Mouse (Mus musculus): ENCODE measurements around the gene Prss33. TPM values are rescaled to one million over a fixed set of nuclear protein-coding genes. Genes with fewer than 3 reads are reported as not detected.

The Prss33 gene
- total RNA-seq (2023): not detected

DNA sequence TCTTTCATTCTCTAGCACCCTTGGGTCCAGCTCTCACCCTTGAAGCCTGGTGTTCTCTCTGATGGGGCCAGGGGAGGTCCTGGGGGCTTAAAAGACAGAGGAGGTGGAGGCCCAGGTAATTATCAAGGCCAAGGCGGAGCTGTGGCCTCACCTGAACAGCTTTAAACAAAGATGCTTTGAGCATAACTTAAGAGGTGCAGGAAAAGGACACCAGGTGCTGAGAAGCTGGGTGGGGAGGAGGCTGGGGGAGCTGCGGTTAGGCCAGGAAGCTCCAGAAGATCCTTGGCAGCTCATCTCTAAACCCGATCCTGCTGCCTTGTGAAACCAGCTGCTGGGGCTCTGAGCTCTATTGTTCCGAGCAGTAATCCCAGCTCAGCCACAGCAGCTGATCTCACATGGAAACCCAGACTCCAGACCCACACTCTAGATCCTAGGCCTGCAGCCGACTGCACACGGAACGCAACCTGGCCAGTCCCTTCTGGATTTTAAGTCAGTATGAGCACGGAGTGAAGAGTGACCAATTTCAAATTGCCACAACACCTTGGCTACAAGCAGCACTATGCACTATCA is at the start of gene Prss33:
Gene Prss33 (minus strand): TSS at position 51 of the 570 bp plus-strand sequence.

DNA sequence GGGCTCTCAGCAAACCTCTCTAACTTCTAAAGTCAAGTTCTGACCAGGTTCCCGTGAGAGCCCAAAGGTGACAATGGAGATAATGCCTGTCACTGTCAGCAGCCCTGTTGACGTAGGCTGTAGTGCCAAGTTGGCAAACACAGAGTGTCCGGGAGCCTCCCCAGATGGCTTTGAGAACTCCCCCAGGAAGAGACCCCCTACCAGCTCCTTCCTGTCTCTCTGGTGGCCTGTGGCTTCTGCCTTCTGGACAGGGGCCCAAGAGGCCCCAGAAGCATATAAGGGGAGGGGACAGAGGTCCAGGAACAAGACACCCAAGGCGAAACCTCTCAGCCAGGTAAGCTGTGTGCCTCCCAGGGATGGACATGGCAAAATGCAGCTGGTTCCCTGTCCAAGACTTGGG is 44.7 kb upstream of the Prss33 start, which contains the start of the genes Dcpp1 and Dcpp2:
Gene Dcpp1 (plus strand): TSS at position 301 of the 400 bp plus-strand sequence.
Gene Dcpp2 (plus strand): TSS at position 305 of the 400 bp plus-strand sequence.

DNA sequence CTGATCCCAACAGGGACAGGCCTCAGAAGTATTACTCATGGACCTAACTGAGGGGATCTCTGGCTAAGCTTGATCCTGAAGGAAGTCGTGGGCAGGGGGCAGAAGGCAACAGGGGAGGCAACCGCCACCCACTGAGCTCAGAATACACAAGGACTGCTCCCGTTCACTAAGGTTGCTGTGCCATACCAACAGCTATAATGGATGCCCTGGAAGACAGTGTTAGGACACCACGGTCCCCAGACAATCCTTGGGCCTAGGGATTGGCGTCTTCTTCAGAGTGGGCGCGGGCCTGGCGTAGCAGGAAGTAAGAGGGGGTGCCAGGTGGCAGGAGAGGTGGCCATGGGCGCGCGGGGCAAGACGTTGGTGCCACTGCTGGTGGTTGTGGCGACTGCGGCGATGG is 31.9 kb upstream of the Prss33 start, which contains the start of gene Prss21:
Gene Prss21 (plus strand): TSS at position 301 of the 400 bp plus-strand sequence.

GRCm38 (mm10) chr17:23843812-23844273 is 8.0 kb upstream of the Prss33 start, which contains the start of the genes Prss32 and Prss41:
Prss32 (plus strand) TSS chr17:23843855.
Prss41 (minus strand) TSS chr17:23844172.

DNA sequence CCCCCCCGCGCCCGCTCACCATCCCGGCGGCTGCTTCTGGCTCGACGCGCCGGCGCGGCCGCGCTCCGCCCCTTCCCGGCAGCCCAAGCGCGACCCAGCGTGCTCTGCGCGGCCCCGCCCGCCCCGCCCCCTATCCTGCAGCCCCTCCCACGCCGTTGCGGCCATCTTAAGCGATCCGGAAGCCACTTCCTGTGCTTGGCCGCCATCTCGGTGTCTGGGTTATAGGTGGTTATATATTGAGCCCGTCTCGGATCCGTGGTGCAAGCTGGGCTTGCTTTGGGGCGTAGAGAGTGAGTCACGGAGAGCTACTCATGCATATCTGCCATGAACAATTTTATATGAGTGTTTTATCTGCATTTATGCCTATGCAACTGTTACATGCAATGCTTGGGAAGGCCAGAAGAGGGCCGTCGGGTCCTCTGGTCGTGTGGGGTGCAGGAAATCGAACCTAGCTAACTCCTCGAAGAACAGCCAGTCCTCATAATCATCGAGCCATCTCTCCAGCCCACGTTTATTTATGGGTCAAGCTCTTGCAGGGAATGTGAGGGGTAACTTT is 6.7 kb downstream of the Prss33 start, which contains the start of gene Elob:
Gene Elob (minus strand): TSS at position 73 of the 556 bp plus-strand sequence.

GRCm38 (mm10) chr17:23790269-23791078 is 45.4 kb downstream of the Prss33 start, which contains the start of gene Srrm2:
Srrm2 (plus strand) TSS chr17:23790532.

DNA sequence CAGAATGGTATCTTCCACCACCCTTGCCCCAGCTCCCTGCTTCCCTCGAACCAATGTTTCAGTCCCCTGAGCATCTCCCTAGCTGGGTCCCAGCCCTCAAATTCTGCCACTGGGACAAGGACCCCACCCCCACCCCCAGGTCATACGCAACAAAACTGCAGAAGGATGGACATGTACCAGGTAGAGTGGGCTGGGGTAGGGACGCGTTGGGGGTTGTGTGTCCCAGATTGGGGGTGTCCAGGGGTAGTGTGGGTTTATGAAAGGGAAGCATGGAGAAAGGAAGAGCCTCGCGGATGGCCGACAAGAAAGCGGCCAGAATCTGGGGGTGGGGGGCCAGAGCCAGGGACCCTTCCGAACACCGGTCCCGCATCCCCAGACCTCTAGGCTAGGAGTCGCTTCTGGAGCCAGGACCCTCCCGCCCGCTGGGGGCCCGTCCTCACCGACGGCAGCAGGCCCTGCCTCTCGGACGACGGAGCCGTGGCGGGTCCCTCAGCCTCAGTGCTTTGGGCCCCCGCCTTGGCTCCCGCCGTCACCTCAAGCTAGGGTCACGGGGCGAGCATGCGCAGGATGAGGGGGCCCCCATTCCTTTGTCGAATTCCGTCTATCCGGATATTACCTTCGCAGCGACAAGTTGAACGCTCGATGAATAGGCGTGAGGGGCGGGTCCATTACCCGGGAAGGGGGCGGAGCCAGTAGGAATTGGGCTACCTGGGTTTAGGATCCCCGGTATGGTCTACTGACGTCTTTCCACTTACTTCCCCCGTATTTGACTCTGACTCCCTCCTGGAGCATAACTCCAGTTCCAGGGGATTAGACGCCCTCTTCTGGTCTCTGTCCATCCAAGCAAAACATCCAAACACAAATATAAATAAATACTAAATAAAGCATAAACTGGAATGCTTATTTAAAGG is 50.0 kb downstream of the Prss33 start, which contains the start of gene Flywch2:
Gene Flywch2 (minus strand): TSS at position 521 of the 911 bp plus-strand sequence.

Other genes starting within 250 kb of the Prss33 start
- gene Zfp13, start 236.6 kb downstream of the Prss33 start, total RNA-seq (2023): not detected
- 0.86 TPM for gene Zscan10, start 235.2 kb downstream of the Prss33 start, total RNA-seq (2023)
- gene Mmp25, start 190.8 kb downstream of the Prss33 start, total RNA-seq (2023): 0.41 TPM
- gene Bicdl2, start 175.6 kb downstream of the Prss33 start, total RNA-seq (2023): not detected
- gene Hcfc1r1, start 162.5 kb downstream of the Prss33 start, total RNA-seq (2023): 39.5 TPM
- gene Thoc6, start 162.2 kb downstream of the Prss33 start, total RNA-seq (2023): 22.4 TPM
- 61.0 TPM for gene Tnfrsf12a, start 158.6 kb downstream of the Prss33 start, total RNA-seq (2023)
- not detected for gene Cldn6, start 156.8 kb downstream of the Prss33 start, total RNA-seq (2023)
- not detected for gene Cldn9, start 152.0 kb downstream of the Prss33 start, total RNA-seq (2023)
- gene 1520401A03Rik, start 113.3 kb downstream of the Prss33 start, total RNA-seq (2023): not detected
- gene Pkmyt1, start 109.7 kb downstream of the Prss33 start, total RNA-seq (2023): 36.2 TPM
- 2.6 TPM for gene Paqr4, start 95.2 kb downstream of the Prss33 start, total RNA-seq (2023)
- 0.89 TPM for gene Kremen2, start 90.2 kb downstream of the Prss33 start, total RNA-seq (2023)
- gene Flywch1, start 64.5 kb downstream of the Prss33 start, total RNA-seq (2023): 27.5 TPM
- gene Flywch2, start 50.0 kb downstream of the Prss33 start, total RNA-seq (2023): not detected
- gene Srrm2, start 45.5 kb downstream of the Prss33 start, total RNA-seq (2023): 1,442 TPM
- 199 TPM for gene Elob, start 6.9 kb downstream of the Prss33 start, total RNA-seq (2023)
- not detected for gene Prss32, start 7.8 kb upstream of the Prss33 start, total RNA-seq (2023)
- gene Prss41, start 8.1 kb upstream of the Prss33 start, total RNA-seq (2023): 1.4 TPM
- gene Prss21, start 32.0 kb upstream of the Prss33 start, total RNA-seq (2023): not detected
- gene Dcpp1, start 44.8 kb upstream of the Prss33 start, total RNA-seq (2023): not detected
- not detected for gene Dcpp2, start 44.8 kb upstream of the Prss33 start, total RNA-seq (2023)
- not detected for gene Dcpp3, start 81.4 kb upstream of the Prss33 start, total RNA-seq (2023)
- not detected for gene Sbp, start 105.6 kb upstream of the Prss33 start, total RNA-seq (2023)
- not detected for gene Sbpl, start 119.2 kb upstream of the Prss33 start, total RNA-seq (2023)
- not detected for gene Prss30, start 144.5 kb upstream of the Prss33 start, total RNA-seq (2023)
- gene Prss22, start 162.0 kb upstream of the Prss33 start, total RNA-seq (2023): not detected
- gene Prss27, start 202.1 kb upstream of the Prss33 start, total RNA-seq (2023): not detected
- 32.5 TPM for gene Kctd5, start 237.4 kb upstream of the Prss33 start, total RNA-seq (2023)

Data from CD4-positive naive resting alpha-beta T cell, adult 57 days (primary cell).